Mouse (Mus musculus): ENCODE data around the gene Hist1h2an. TPM values are rescaled to one million over a fixed set of nuclear protein-coding genes. Genes with fewer than 3 reads are reported as not detected.
"Not testable (repeated sequence)": the region's sequence is repeated elsewhere in the genome, so short reads cannot be mapped to it uniquely, and the experiment has no call there.

The Hist1h2an gene
- polyA plus RNA-seq, 1 experiment from 2014 or later = 7.4 TPM

- Histone ChIP-seq H3K4me2 (peak overlapping the region; percentile 74), H3K27ac (peak overlapping the region; percentile 98), H3K4me3 (replicated peaks) (peak overlapping the region; percentile 52), H3K9ac (no peak overlapping the region), H3K9me3 (replicated peaks) (no peaks in the 10 kb centered on the region), H3K4me1 (peaks cover 36% of the 10 kb centered on the region), H3K36me3 (no peaks in the 10 kb centered on the region), H3K27me3 (no peaks in the 10 kb centered on the region)
- ATAC-seq (replicated peaks; ENCODE audit: low FRiP score) = no peak
- 43% methylated on average over 6 of the region's 6 CpGs for WGBS
Measured at GRCm38 (mm10) chr13:21781021-21781555, 5.9 kb downstream of the Hist1h2an start.

GRCm38 (mm10) chr13:21779767-21780731 lies 7.0 kb downstream of the Hist1h2an start, which contains the start of gene Hist1h1b:
TSS of gene Hist1h1b (minus strand) at chr13:21780625.
- ATAC-seq (replicated peaks; ENCODE audit: low FRiP score) = peak; percentile 62
- H3K36me3 ChIP-seq = no peaks in the 10 kb centered on the region
- WGBS = under 1% methylated on average over 44 of the region's 44 CpGs

GRCm38 (mm10) chr13:21778814-21779766 lies 7.9 kb downstream of the Hist1h2an start:
- Histone ChIP-seq H3K27me3 (no peaks in the 10 kb centered on the region), H3K9me3 (replicated peaks) (no peaks in the 10 kb centered on the region), H3K27ac (peak overlapping the region; percentile 98), H3K4me3 (replicated peaks) (peak overlapping the region; percentile 52), H3K4me1 (peaks cover 24% of the 10 kb centered on the region), H3K9ac (peak overlapping the region; percentile 85), H3K36me3 (no peaks in the 10 kb centered on the region), H3K4me2 (peak overlapping the region; percentile 74)
- 4% methylated on average over 33 of the region's 33 CpGs for WGBS
- ATAC-seq (replicated peaks; ENCODE audit: low FRiP score) = peak; percentile 83

More at GRCm38 (mm10) chr13:21779767-21780731, 7.0 kb downstream of the Hist1h2an start, which contains the start of gene Hist1h1b:
- peak within 1 kb of the TSS; percentile 98 for H3K27ac ChIP-seq
- peak within 1 kb of the TSS; percentile 52 for H3K4me3 ChIP-seq (replicated peaks)
- H3K9me3 ChIP-seq (replicated peaks) = no peaks in the 10 kb centered on the region
- peaks cover 29% of the 10 kb centered on the region for H3K4me1 ChIP-seq
- peak within 1 kb of the TSS; percentile 85 for H3K9ac ChIP-seq
- H3K4me2 ChIP-seq = peak within 1 kb of the TSS; percentile 74
- no peaks in the 10 kb centered on the region for H3K27me3 ChIP-seq

GRCm38 (mm10) chr13:21755707-21756106 lies 31.3 kb downstream of the Hist1h2an start:
- peaks cover 13% of the 10 kb centered on the region; the same call in 1 of the 2 replicates for H3K4me1 ChIP-seq
- no peak for ATAC-seq (replicated peaks; ENCODE audit: low FRiP score)
- peak overlapping the region; percentile 44 for H3K4me2 ChIP-seq
- no peak overlapping the region; the same call in 1 of the 2 replicates for H3K4me3 ChIP-seq (replicated peaks)
- whole genome bisulfite sequencing = 49% methylated on average over 1 of the region's 1 CpGs
- no peaks in the 10 kb centered on the region for H3K9me3 ChIP-seq (replicated peaks)
- no peaks in the 10 kb centered on the region for H3K36me3 ChIP-seq
- H3K27me3 ChIP-seq = no peaks in the 10 kb centered on the region
- H3K9ac ChIP-seq = no peak overlapping the region
- H3K27ac ChIP-seq = no peak overlapping the region

- peak; percentile 1; the same call in 1 of the 2 replicates for ATAC-seq (replicated peaks; ENCODE audit: low FRiP score)
- Histone ChIP-seq H3K4me3 (replicated peaks) (peak overlapping the region; percentile 49), H3K27ac (peak overlapping the region; percentile 97), H3K9ac (peak overlapping the region; percentile 53), H3K4me1 (peaks cover 14% of the 10 kb centered on the region; the same call in 1 of the 2 replicates), H3K4me2 (peak overlapping the region; percentile 69)
- not testable (repeated sequence) for H3K36me3 ChIP-seq; H3K9me3 ChIP-seq (replicated peaks); H3K27me3 ChIP-seq
- WGBS = under 1% methylated on average over 15 of the region's 26 CpGs
Measured at GRCm38 (mm10) chr13:21754294-21755001, 32.6 kb downstream of the Hist1h2an start.

GRCm38 (mm10) chr13:21753524-21754285 lies 33.3 kb downstream of the Hist1h2an start, which contains the start of the genes Hist1h2ak and Hist1h2bn:
TSS of gene Hist1h2ak (minus strand) at chr13:21753827.
TSS of gene Hist1h2bn (plus strand) at chr13:21754123.
- under 1% methylated on average over 47 of the region's 50 CpGs for WGBS
- peaks cover 19% of the 10 kb centered on the region; the same call in 1 of the 2 replicates for H3K4me1 ChIP-seq
- not testable (repeated sequence) for H3K9me3 ChIP-seq (replicated peaks); H3K36me3 ChIP-seq; H3K27me3 ChIP-seq
- H3K27ac ChIP-seq = peak within 1 kb of the TSS; percentile 97
- H3K4me3 ChIP-seq (replicated peaks) = peak within 1 kb of the TSS; percentile 49
- peak within 1 kb of the TSS; percentile 69 for H3K4me2 ChIP-seq
- ATAC-seq (replicated peaks; ENCODE audit: low FRiP score) = peak; percentile 95
- peak within 1 kb of the TSS; percentile 61 for H3K9ac ChIP-seq

GRCm38 (mm10) chr13:21753051-21753523 lies 33.9 kb downstream of the Hist1h2an start:
- 2% methylated on average over 10 of the region's 10 CpGs for WGBS
- ATAC-seq (replicated peaks; ENCODE audit: low FRiP score) = no peak
- H3K4me2 ChIP-seq = peak overlapping the region; percentile 69
- H3K27me3 ChIP-seq = no peaks in the 10 kb centered on the region
- H3K9me3 ChIP-seq (replicated peaks) = no peaks in the 10 kb centered on the region
- H3K4me3 ChIP-seq (replicated peaks) = peak overlapping the region; percentile 49
- H3K36me3 ChIP-seq = no peaks in the 10 kb centered on the region
- H3K9ac ChIP-seq = peak overlapping the region; percentile 61
- peak overlapping the region; percentile 97 for H3K27ac ChIP-seq
- peaks cover 22% of the 10 kb centered on the region; the same call in 1 of the 2 replicates for H3K4me1 ChIP-seq

- no peak for ATAC-seq (replicated peaks; ENCODE audit: low FRiP score)
- no peaks in the 10 kb centered on the region for H3K9me3 ChIP-seq (replicated peaks)
- H3K4me3 ChIP-seq (replicated peaks) = no peak overlapping the region; the same call in none of the 2 replicates
- no peaks in the 10 kb centered on the region for H3K27me3 ChIP-seq
- H3K36me3 ChIP-seq = no peaks in the 10 kb centered on the region
- H3K4me2 ChIP-seq = peak overlapping the region; percentile 69
- WGBS = 34% methylated on average over 3 of the region's 3 CpGs
- peak overlapping the region; percentile 97 for H3K27ac ChIP-seq
- peaks cover 25% of the 10 kb centered on the region for H3K4me1 ChIP-seq
- no peak overlapping the region for H3K9ac ChIP-seq
Measured at GRCm38 (mm10) chr13:21752356-21752755, 34.7 kb downstream of the Hist1h2an start.

GRCm38 (mm10) chr13:21751827-21752226 lies 35.2 kb downstream of the Hist1h2an start:
- Histone ChIP-seq H3K4me1 (peaks cover 27% of the 10 kb centered on the region), H3K36me3 (no peaks in the 10 kb centered on the region), H3K9me3 (replicated peaks) (no peaks in the 10 kb centered on the region), H3K27me3 (no peaks in the 10 kb centered on the region), H3K4me3 (replicated peaks) (no peak overlapping the region), H3K4me2 (peak overlapping the region; percentile 69; the same call in 1 of the 2 replicates), H3K9ac (no peak overlapping the region), H3K27ac (peak overlapping the region; percentile 97)
- ATAC-seq (replicated peaks; ENCODE audit: low FRiP score) = no peak
- WGBS = 79% methylated on average over 3 of the region's 3 CpGs

- no peaks in the 10 kb centered on the region for H3K9me3 ChIP-seq (replicated peaks)
- no peaks in the 10 kb centered on the region for H3K27me3 ChIP-seq
- H3K36me3 ChIP-seq = no peaks in the 10 kb centered on the region
- H3K4me1 ChIP-seq = peaks cover 27% of the 10 kb centered on the region
- no peak for ATAC-seq (replicated peaks; ENCODE audit: low FRiP score)
- no peak overlapping the region for H3K4me2 ChIP-seq
- H3K27ac ChIP-seq = peak overlapping the region; percentile 97; the same call in 1 of the 2 replicates
- H3K4me3 ChIP-seq (replicated peaks) = no peak overlapping the region
- no peak overlapping the region for H3K9ac ChIP-seq
Measured at GRCm38 (mm10) chr13:21751417-21751816, 35.6 kb downstream of the Hist1h2an start.

All from kidney, embryonic 15.5 days (tissue).